Mouse (Mus musculus): ENCODE data around the gene Snapc3.

Gene Snapc3

GRCm38 (mm10) chr4:83417160-83417819, at the start of gene Snapc3:
Snapc3 (plus strand) TSS chr4:83417724.
- DNase-seq (ENCODE audit: low spot score): peak; percentile 93

GRCm38 (mm10) chr4:83373381-83373780, 44.1 kb upstream of the Snapc3 start:
- peak; percentile 47 for DNase-seq (ENCODE audit: low spot score)

GRCm38 (mm10) chr4:83375650-83376049, 41.9 kb upstream of the Snapc3 start:
- DNase-seq (ENCODE audit: low spot score): no peak

GRCm38 (mm10) chr4:83376461-83377015, 41.0 kb upstream of the Snapc3 start:
- DNase-seq (ENCODE audit: low spot score): no peak

GRCm38 (mm10) chr4:83379036-83379435, 38.5 kb upstream of the Snapc3 start:
- DNase-seq (ENCODE audit: low spot score): no peak

GRCm38 (mm10) chr4:83379746-83380145, 37.8 kb upstream of the Snapc3 start:
- no peak for DNase-seq (ENCODE audit: low spot score)

- peak; percentile 91 for DNase-seq (ENCODE audit: low spot score)
These were observed 37.3 kb upstream of the Snapc3 start for GRCm38 (mm10) chr4:83380266-83380665.

GRCm38 (mm10) chr4:83383899-83384490, 33.5 kb upstream of the Snapc3 start:
- peak; percentile 81 for DNase-seq (ENCODE audit: low spot score)

- peak; percentile 65 for DNase-seq (ENCODE audit: low spot score)
These were observed 32.4 kb upstream of the Snapc3 start for GRCm38 (mm10) chr4:83385091-83385490.

- no peak for DNase-seq (ENCODE audit: low spot score)
These were observed 27.0 kb upstream of the Snapc3 start for GRCm38 (mm10) chr4:83390551-83390950.

- no peak for DNase-seq (ENCODE audit: low spot score)
These were observed 25.6 kb upstream of the Snapc3 start for GRCm38 (mm10) chr4:83391956-83392355.

GRCm38 (mm10) chr4:83393733-83394132, 23.8 kb upstream of the Snapc3 start:
- DNase-seq (ENCODE audit: low spot score): no peak

- peak; percentile 95 for DNase-seq (ENCODE audit: low spot score)
These were observed 21.2 kb upstream of the Snapc3 start for GRCm38 (mm10) chr4:83396346-83396745.

GRCm38 (mm10) chr4:83396996-83397770, 20.3 kb upstream of the Snapc3 start:
- peak; percentile 33 for DNase-seq (ENCODE audit: low spot score)

GRCm38 (mm10) chr4:83398527-83398926, 19.0 kb upstream of the Snapc3 start:
- DNase-seq (ENCODE audit: low spot score): no peak

GRCm38 (mm10) chr4:83400691-83401595, 16.6 kb upstream of the Snapc3 start:
- no peak for DNase-seq (ENCODE audit: low spot score)

GRCm38 (mm10) chr4:83401712-83402111, 15.8 kb upstream of the Snapc3 start:
- DNase-seq (ENCODE audit: low spot score): no peak

GRCm38 (mm10) chr4:83407688-83408087, 9.8 kb upstream of the Snapc3 start:
- DNase-seq (ENCODE audit: low spot score): no peak

- peak; percentile 64 for DNase-seq (ENCODE audit: low spot score)
These were observed 7.5 kb upstream of the Snapc3 start for GRCm38 (mm10) chr4:83409867-83410505.

- no peak for DNase-seq (ENCODE audit: low spot score)
These were observed 5.5 kb upstream of the Snapc3 start for GRCm38 (mm10) chr4:83412060-83412459.

GRCm38 (mm10) chr4:83414241-83414824, 3.2 kb upstream of the Snapc3 start:
- DNase-seq (ENCODE audit: low spot score): no peak

All from adipocyte (in vitro differentiated cells).